10 mouse cellular contexts compared by ENCODE assay signal in genomic region chr6:95445036-95445435, GRCm38 (mm10).
DNase-seq lines count a peak whose midpoint lies in the region; ATAC-seq and TF ChIP-seq lines count a peak whose summit lies in the region.
"Had no signal": no experiment of that assay in that cellular context is flagged by ENCODE, and none has a peak within 500 bp of the region (broad histone marks: within the 10 kb centered on the region; RNA-seq: fewer than 3 reads in every experiment).

No protein-coding gene starts in this region.

- H3K36me3 ChIP-seq in hindbrain, embryonic 14.5 days (replicated peaks; ENCODE audit: control insufficient read depth, insufficient read depth): no peaks in the 10 kb centered on the region
- H3K36me3 ChIP-seq in forebrain, embryonic 13.5 days (ENCODE audit: poor library complexity, severe bottlenecking): no peaks in the 10 kb centered on the region

- no peak for TF ChIP-seq CTCF in left cerebral cortex, adult 2 months (IDR thresholded peaks at IDR 0.05)

- peaks cover 5% of the 10 kb centered on the region; the same call in 1 of the 2 replicates for H3K9me3 ChIP-seq in hindbrain, embryonic 14.5 days (ENCODE audit: control insufficient read depth, low read length)
- H3K9me3 ChIP-seq in forebrain, embryonic 13.5 days (replicated peaks): no peaks in the 10 kb centered on the region

- H3K9ac ChIP-seq in hindbrain, embryonic 14.5 days: no peak overlapping the region
- H3K9ac ChIP-seq in forebrain, embryonic 13.5 days: no peak overlapping the region

- H3K27ac ChIP-seq in left cerebral cortex, adult 2 months: no peak overlapping the region
- H3K27ac ChIP-seq in hindbrain, embryonic 14.5 days: no peak overlapping the region
- H3K27ac ChIP-seq in forebrain, embryonic 13.5 days: no peak overlapping the region
- H3K27ac ChIP-seq: kidney, postnatal 0 days had no signal

- H3K4me3 ChIP-seq in left cerebral cortex, adult 2 months: no peak overlapping the region
- no peak overlapping the region for H3K4me3 ChIP-seq in hindbrain, embryonic 14.5 days (replicated peaks; ENCODE audit: low read length)
- H3K4me3 ChIP-seq in forebrain, embryonic 13.5 days: no peak overlapping the region

- WGBS in hindbrain, embryonic 14.5 days: 71% methylated on average over 4 of the region's 4 CpGs
- WGBS in forebrain, embryonic 13.5 days: 66% methylated on average over 4 of the region's 4 CpGs

- intact Hi-C loops in left cerebral cortex, postnatal 4 days (cut with DNase I): no loop called here
- intact Hi-C loops in left cerebral cortex, adult 2 months (cut with DNase I): no loop called here

- no peaks in the 10 kb centered on the region for H3K4me1 ChIP-seq in hindbrain, embryonic 14.5 days (replicated peaks; ENCODE audit: control insufficient read depth, insufficient read depth, low read length)
- H3K4me1 ChIP-seq in forebrain, embryonic 13.5 days: no peaks in the 10 kb centered on the region

- ATAC-seq in hindbrain, embryonic 14.5 days (ENCODE audit: low FRiP score): no peak
- ATAC-seq in forebrain, embryonic 13.5 days: no peak

- H3K27me3 ChIP-seq in hindbrain, embryonic 14.5 days (ENCODE audit: control insufficient read depth, insufficient read depth, low read length): no peaks in the 10 kb centered on the region
- H3K27me3 ChIP-seq in forebrain, embryonic 13.5 days: no peaks in the 10 kb centered on the region

- peak; percentile 74 for DNase-seq in left cerebral cortex, postnatal 4 days
- DNase-seq in left cerebral cortex, adult 2 months (ENCODE audit: extremely low spot score in 1 of 2, low spot score in 2 of 2): no peak
- DNase-seq in cerebellum, postnatal 10 days: peak; percentile 85 to 89
- DNase-seq in kidney, postnatal 14 days: peak; percentile 70
- peak; percentile 28 for DNase-seq in urinary bladder, adult 2 months (ENCODE audit: low spot score)
- no peak for DNase-seq in hindbrain, embryonic 14.5 days (ENCODE audit: low spot score)
- no peak for DNase-seq in layer of hippocampus, adult 11-12 months (ENCODE audit: low spot score)
- DNase-seq: thymus, adult 2 months had no signal

- H3K4me2 ChIP-seq in hindbrain, embryonic 14.5 days (replicated peaks): no peak overlapping the region
- no peak overlapping the region for H3K4me2 ChIP-seq in forebrain, embryonic 13.5 days

Comparison
In these comparisons a context has a peak if more than half of its experiments do, and no peak if none do; other contexts are left out.
1. DNase-seq: peak in left cerebral cortex, postnatal 4 days (single experiment), cerebellum, postnatal 10 days (2 of 2), kidney, postnatal 14 days (single experiment) and urinary bladder, adult 2 months (single experiment); none in left cerebral cortex, adult 2 months (0 of 2), hindbrain, embryonic 14.5 days (single experiment) and layer of hippocampus, adult 11-12 months (single experiment).